Mouse (Mus musculus): ENCODE results near the gene Flt3l. TPM values are rescaled to one million over a fixed set of nuclear protein-coding genes. Genes with fewer than 3 reads are reported as not detected.
A peak's percentile ranks its signal among the peaks of the same experiment; 100 is the strongest.

Gene Flt3l
- polyA plus RNA-seq, 1 experiment, result 24.4 TPM

- WGBS, result 32% methylated on average over 7 of the region's 7 CpGs
- TF ChIP-seq CTCF (IDR thresholded peaks at IDR 0.05; ENCODE audit: borderline replicate concordance, insufficient read depth, low read depth, low read length) (no peak), POLR2A (IDR thresholded peaks at IDR 0.05; ENCODE audit: borderline replicate concordance, insufficient read depth, low read length) (no peak; the same call in 1 of the 2 replicates)
- Histone ChIP-seq H3K4me1 (ENCODE audit: control insufficient read depth, insufficient read depth, low read length) (peaks cover 7% of the 10 kb centered on the region; the same call in 1 of the 2 replicates), H3K27me3 (ENCODE audit: control insufficient read depth, insufficient read depth, low read length) (no peaks in the 10 kb centered on the region), H3K4me3 (replicated peaks; ENCODE audit: insufficient read depth, low read depth, low read length) (no peak overlapping the region), H3K27ac (ENCODE audit: insufficient read depth, low read length) (no peak overlapping the region)
- DNase-seq, result no peak
Observed at GRCm38 (mm10) chr7:45125144-45125600, 11.1 kb downstream of the Flt3l start.

- Histone ChIP-seq H3K4me3 (replicated peaks; ENCODE audit: insufficient read depth, low read depth, low read length) (peak within 1 kb of the TSS; percentile 81), H3K27me3 (ENCODE audit: control insufficient read depth, insufficient read depth, low read length) (no peaks in the 10 kb centered on the region), H3K27ac (ENCODE audit: insufficient read depth, low read length) (peak within 1 kb of the TSS; percentile 49), H3K4me1 (ENCODE audit: control insufficient read depth, insufficient read depth, low read length) (peaks cover 7% of the 10 kb centered on the region; the same call in 1 of the 2 replicates)
- DNase-seq, result peak; percentile 99
- no peak for TF ChIP-seq CTCF (IDR thresholded peaks at IDR 0.05; ENCODE audit: borderline replicate concordance, insufficient read depth, low read depth, low read length)
- peak; percentile 63; the same call in 1 of the 2 replicates for TF ChIP-seq POLR2A (IDR thresholded peaks at IDR 0.05; ENCODE audit: borderline replicate concordance, insufficient read depth, low read length)
- WGBS, result 1% methylated on average over 59 of the region's 59 CpGs
Observed at GRCm38 (mm10) chr7:45124224-45125143, 11.7 kb downstream of the Flt3l start, which contains the start of gene Rps11. Gene Rps11, minus strand, starts transcription at chr7:45124439.

- peaks cover 7% of the 10 kb centered on the region; the same call in 1 of the 2 replicates for H3K4me1 ChIP-seq (ENCODE audit: control insufficient read depth, insufficient read depth, low read length)
- 9% methylated on average over 12 of the region's 12 CpGs for WGBS
Observed at GRCm38 (mm10) chr7:45123186-45123570, 13.1 kb downstream of the Flt3l start.

GRCm38 (mm10) chr7:45122561-45123185 is 13.6 kb downstream of the Flt3l start:
- Histone ChIP-seq H3K27me3 (ENCODE audit: control insufficient read depth, insufficient read depth, low read length) (no peaks in the 10 kb centered on the region), H3K4me1 (ENCODE audit: control insufficient read depth, insufficient read depth, low read length) (peaks cover 7% of the 10 kb centered on the region; the same call in 1 of the 2 replicates), H3K27ac (ENCODE audit: insufficient read depth, low read length) (no peak overlapping the region), H3K4me3 (replicated peaks; ENCODE audit: insufficient read depth, low read depth, low read length) (peak overlapping the region; percentile 81)
- TF ChIP-seq POLR2A (IDR thresholded peaks at IDR 0.05; ENCODE audit: borderline replicate concordance, insufficient read depth, low read length) (no peak), CTCF (IDR thresholded peaks at IDR 0.05; ENCODE audit: borderline replicate concordance, insufficient read depth, low read depth, low read length) (no peak)
- 75% methylated on average over 15 of the region's 15 CpGs for WGBS
- no peak for DNase-seq

More at GRCm38 (mm10) chr7:45123186-45123570, 13.1 kb downstream of the Flt3l start:
- no peak for DNase-seq
- Histone ChIP-seq H3K4me3 (replicated peaks; ENCODE audit: insufficient read depth, low read depth, low read length) (peak overlapping the region; percentile 81), H3K27me3 (ENCODE audit: control insufficient read depth, insufficient read depth, low read length) (no peaks in the 10 kb centered on the region), H3K27ac (ENCODE audit: insufficient read depth, low read length) (no peak overlapping the region)
- TF ChIP-seq CTCF (IDR thresholded peaks at IDR 0.05; ENCODE audit: borderline replicate concordance, insufficient read depth, low read depth, low read length), result no peak
- TF ChIP-seq POLR2A (IDR thresholded peaks at IDR 0.05; ENCODE audit: borderline replicate concordance, insufficient read depth, low read length), result no peak

- H3K4me1 ChIP-seq (ENCODE audit: control insufficient read depth, insufficient read depth, low read length), result peaks cover 5% of the 10 kb centered on the region; the same call in 1 of the 2 replicates
- no peak overlapping the region for H3K4me3 ChIP-seq (replicated peaks; ENCODE audit: insufficient read depth, low read depth, low read length)
- TF ChIP-seq POLR2A (IDR thresholded peaks at IDR 0.05; ENCODE audit: borderline replicate concordance, insufficient read depth, low read length) (no peak), CTCF (IDR thresholded peaks at IDR 0.05; ENCODE audit: borderline replicate concordance, insufficient read depth, low read depth, low read length) (no peak)
- H3K27ac ChIP-seq (ENCODE audit: insufficient read depth, low read length), result no peak overlapping the region
- H3K27me3 ChIP-seq (ENCODE audit: control insufficient read depth, insufficient read depth, low read length), result no peaks in the 10 kb centered on the region
- no peak for DNase-seq
Observed at GRCm38 (mm10) chr7:45121966-45122365, 14.3 kb downstream of the Flt3l start.

GRCm38 (mm10) chr7:45121404-45121803 is 14.8 kb downstream of the Flt3l start:
- 51% methylated on average over 8 of the region's 8 CpGs for WGBS
- no peaks in the 10 kb centered on the region for H3K27me3 ChIP-seq (ENCODE audit: control insufficient read depth, insufficient read depth, low read length)
- H3K4me3 ChIP-seq (replicated peaks; ENCODE audit: insufficient read depth, low read depth, low read length), result no peak overlapping the region
- no peak overlapping the region for H3K27ac ChIP-seq (ENCODE audit: insufficient read depth, low read length)
- peaks cover 5% of the 10 kb centered on the region; the same call in 1 of the 2 replicates for H3K4me1 ChIP-seq (ENCODE audit: control insufficient read depth, insufficient read depth, low read length)
- TF ChIP-seq POLR2A (IDR thresholded peaks at IDR 0.05; ENCODE audit: borderline replicate concordance, insufficient read depth, low read length), result no peak
- no peak for DNase-seq

- TF ChIP-seq CTCF (IDR thresholded peaks at IDR 0.05; ENCODE audit: borderline replicate concordance, insufficient read depth, low read depth, low read length) (no peak), POLR2A (IDR thresholded peaks at IDR 0.05; ENCODE audit: borderline replicate concordance, insufficient read depth, low read length) (no peak)
- Histone ChIP-seq H3K27me3 (ENCODE audit: control insufficient read depth, insufficient read depth, low read length) (no peaks in the 10 kb centered on the region), H3K27ac (ENCODE audit: insufficient read depth, low read length) (no peak overlapping the region), H3K4me1 (ENCODE audit: control insufficient read depth, insufficient read depth, low read length) (peaks cover 5% of the 10 kb centered on the region; the same call in 1 of the 2 replicates), H3K4me3 (replicated peaks; ENCODE audit: insufficient read depth, low read depth, low read length) (no peak overlapping the region)
- WGBS, result 74% methylated on average over 5 of the region's 5 CpGs
- DNase-seq, result no peak
Observed at GRCm38 (mm10) chr7:45119780-45120709, 16.2 kb downstream of the Flt3l start.
